Mouse (Mus musculus) right cerebral cortex, adult 18-20 months (tissue): ENCODE measurements around the gene Hspa12a.

ENCODE experiments used
- DNase-seq: peaks from one replicate; pipeline ENCODE4 v3.0.0; 2022; ENCODE audit warnings: mixed read lengths

Hspa12a gene

GRCm38 (mm10) chr19:58818571-58819415 is 124.7 kb downstream of the Hspa12a start:
- no peak for DNase-seq

DNA sequence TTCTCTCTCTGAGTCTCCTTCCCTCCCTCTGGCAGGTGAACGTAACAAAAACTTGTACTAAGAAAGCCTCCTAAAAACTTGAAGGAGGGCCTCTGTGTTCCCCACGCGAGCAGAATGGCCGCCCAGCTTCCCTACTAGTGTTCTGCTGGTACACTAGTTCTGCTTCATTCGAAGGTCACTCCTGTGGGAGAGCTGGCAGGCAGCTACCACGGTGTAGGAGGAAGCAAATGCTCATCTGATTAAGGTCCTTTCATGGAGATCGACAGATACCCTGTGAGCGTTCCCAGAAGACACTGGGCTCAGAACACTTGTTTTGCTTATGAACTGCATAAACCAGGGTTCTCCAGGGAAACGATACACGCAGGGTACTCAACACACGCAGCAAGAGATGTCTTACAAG is 126.1 kb downstream of the Hspa12a start:
- no peak for DNase-seq

GRCm38 (mm10) chr19:58816453-58817041 is 126.9 kb downstream of the Hspa12a start:
- peak; percentile 90 for DNase-seq

DNA sequence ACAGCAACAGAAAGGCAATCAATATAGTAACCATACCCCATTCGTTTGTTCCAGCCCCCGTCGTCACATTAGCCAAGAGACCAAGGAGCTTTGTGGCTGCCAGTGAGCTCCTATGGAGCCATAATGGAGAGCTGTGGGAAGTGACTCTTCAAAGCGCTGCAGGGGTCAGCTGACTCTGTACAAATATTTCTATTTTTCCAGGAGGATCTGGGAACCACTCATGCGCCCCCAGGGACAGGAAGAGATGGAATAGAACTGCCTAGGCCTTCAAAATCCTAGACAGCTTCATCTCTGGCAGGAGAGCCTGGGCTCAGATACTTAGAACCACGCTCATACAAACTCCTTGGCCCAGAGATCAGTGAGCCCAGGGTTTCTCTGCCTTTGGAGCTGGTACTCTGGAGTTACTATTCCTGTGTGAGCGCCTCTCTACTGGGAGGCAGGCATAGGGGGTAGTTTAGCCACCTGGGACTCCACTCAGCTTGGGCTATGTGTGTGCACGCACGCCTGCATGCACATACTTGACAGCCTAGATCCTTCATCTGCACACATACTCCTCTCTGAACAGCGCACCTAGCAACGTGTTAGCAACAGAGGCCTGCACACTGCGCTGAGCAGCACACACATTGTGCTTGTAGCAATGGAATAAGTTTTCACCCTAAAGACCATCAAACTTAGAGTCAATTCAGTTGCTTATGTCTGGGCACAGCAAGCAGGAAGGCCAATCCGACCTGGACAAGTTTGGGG is 128.1 kb downstream of the Hspa12a start:
- DNase-seq: no peak

GRCm38 (mm10) chr19:58810536-58810935 is 132.9 kb downstream of the Hspa12a start:
- no peak for DNase-seq

DNA sequence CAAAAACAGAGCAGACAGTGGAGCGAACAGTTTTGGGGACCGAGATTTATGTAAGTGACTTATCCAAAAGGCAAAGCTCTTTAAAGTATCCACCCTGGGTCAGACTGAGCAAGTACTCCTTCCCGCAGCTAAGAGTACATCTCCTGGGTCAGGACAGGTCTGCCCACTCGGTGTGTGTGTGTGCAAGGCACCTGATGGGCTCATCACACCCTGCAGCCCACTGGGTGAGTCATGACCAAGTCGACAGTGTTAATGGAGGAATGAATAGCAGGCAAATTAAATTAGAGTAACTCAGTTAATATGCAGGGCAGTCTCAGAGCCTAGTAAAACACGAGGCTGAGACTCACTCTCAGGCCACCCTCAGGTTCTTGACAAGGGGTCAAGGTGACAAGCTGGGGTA is 134.6 kb downstream of the Hspa12a start:
- no peak for DNase-seq

DNA sequence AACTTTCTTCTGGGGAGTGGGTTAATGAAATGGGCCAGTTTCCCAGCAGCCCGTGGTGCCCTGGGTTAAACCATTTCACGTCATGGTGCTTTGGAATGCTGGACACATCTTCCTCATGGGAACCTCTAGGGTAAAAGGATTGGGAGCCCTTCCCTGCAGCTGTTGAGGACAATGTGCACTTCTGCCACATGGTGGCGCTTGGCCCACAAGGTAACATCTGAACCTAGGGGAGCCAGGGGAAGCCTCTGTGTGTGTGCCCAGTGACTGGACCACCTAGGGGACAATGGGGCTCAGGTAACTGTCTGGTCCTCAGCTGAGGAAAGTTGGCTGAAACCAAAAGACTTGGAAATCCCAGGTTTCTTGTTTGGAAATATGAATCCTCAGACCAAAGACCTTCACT is 137.1 kb downstream of the Hspa12a start:
- peak; percentile 67 for DNase-seq

- DNase-seq: peak; percentile 62
Observed at GRCm38 (mm10) chr19:58805191-58805779, 138.2 kb downstream of the Hspa12a start.

- DNase-seq: no peak
Observed at GRCm38 (mm10) chr19:58795114-58795669, 148.3 kb downstream of the Hspa12a start.

DNA sequence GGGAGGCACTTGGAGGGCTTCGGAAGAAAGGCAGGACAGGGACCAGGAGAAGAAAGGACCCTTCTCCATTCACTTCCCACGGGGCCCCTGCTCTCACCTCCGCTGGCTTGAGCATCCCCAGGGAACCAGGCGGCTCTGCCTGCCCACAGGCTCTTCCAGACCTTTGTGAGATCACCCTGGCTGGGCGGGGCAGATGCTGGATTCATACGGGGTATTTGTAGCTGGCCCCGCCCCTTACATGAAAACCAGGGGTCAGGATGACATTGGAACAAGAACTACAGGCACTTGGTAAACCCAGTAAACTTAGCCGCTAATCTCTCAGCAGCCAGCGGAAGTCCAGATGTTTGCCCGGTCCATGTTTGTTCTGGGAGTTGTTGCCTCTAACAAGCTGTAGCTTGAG is 149.2 kb downstream of the Hspa12a start, which contains the start of gene 1700019N19Rik:
TSS of gene 1700019N19Rik (minus strand) at position 178 of the 400 bp plus-strand sequence.
- DNase-seq: no peak

- DNase-seq: no peak
Observed at GRCm38 (mm10) chr19:58789194-58789593, 154.3 kb downstream of the Hspa12a start.

GRCm38 (mm10) chr19:58783938-58784337 is 159.5 kb downstream of the Hspa12a start:
- DNase-seq: no peak

GRCm38 (mm10) chr19:58781566-58781965 is 161.9 kb downstream of the Hspa12a start:
- no peak for DNase-seq

GRCm38 (mm10) chr19:58776461-58776860 is 167.0 kb downstream of the Hspa12a start:
- no peak for DNase-seq

DNA sequence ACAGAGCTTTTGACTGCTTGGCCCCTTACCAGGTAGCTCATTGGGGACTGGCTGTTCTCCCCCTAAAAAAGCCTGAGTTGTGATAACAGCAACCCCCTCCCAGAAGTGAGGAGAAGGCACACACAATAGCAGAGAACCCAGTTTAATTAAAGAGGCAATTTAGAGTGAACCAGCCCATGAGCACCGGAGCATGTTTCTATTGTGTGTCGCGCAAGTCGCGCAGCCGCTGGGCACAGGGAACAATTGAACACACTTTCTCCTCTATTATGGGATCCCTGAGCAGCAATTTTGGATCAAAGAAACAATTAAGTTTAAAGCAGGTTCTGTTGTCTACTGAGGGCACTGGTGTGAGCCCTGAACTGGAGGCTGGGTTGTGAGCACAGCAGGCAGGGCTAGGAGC is 176.1 kb downstream of the Hspa12a start:
- no peak for DNase-seq

GRCm38 (mm10) chr19:58762848-58763541 is 180.5 kb downstream of the Hspa12a start:
- DNase-seq: peak; percentile 64

DNA sequence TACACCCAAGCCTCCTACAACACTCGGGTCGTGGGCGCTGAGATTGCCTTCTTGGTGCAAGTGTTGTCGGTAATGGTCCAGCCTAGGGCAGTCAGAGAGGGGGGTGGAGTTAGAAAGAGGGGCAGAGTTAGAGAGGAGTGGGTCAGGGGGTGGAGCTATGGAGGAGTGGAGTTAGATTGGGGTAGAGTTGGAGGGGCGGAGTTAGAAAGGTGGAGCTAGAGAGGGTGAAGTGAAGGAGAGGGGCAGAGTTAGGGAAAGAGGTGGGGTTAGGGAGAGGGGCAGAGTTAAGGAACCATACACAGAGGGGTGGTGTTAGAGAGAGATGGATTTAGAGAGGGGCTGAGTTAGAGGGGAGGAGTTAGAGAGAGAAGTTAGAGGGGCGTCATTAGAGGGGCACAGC is 181.1 kb downstream of the Hspa12a start:
- no peak for DNase-seq

DNA sequence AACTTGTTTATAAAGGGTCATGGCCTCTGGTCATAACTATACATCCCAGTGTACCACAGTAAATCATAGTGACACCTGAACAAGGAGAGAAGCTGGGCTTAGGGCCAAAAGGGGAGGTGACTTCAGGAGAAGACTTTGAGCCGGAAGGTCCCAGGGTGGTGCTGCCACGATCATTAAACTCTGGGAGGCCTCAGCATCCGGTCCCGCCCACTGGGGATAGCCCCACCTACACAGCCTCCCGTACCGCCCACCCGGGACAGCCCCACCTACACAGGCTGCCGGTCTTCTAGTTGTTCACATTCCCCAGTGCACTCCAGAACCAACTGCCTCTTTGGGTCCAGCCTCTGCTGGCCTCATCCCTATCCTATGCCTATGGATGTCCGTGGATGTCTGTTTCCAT is 184.0 kb downstream of the Hspa12a start, which contains the start of gene Pnliprp2:
TSS of gene Pnliprp2 (plus strand) at position 297 of the 400 bp plus-strand sequence.
- no peak for DNase-seq

GRCm38 (mm10) chr19:58758871-58759270 is 184.6 kb downstream of the Hspa12a start:
- DNase-seq: no peak

DNA sequence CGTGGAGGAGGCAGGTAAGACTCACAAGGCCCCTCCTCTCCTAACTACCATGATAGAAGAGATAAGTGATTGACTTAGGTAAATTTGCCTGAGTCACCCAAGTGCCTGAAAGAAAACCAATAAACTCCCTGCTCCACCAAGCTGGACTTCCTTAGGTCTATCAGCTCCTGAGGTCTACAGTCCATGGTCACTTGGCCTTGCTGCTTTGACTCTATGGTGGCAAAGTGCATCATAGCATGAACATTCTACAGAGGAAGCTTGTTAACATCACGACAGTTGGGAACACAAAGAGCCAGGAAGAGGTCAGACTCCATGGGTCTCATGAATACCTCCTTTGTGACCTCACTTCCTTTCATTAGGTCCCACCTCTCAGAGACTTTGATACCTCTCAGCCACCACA is 191.9 kb downstream of the Hspa12a start:
- DNase-seq: no peak

GRCm38 (mm10) chr19:58750822-58751221 is 192.6 kb downstream of the Hspa12a start:
- DNase-seq: peak; percentile 21

GRCm38 (mm10) chr19:58747498-58748000 is 195.9 kb downstream of the Hspa12a start:
- no peak for DNase-seq
